Comparison of ENCODE assay signal across 11 mouse cellular contexts in the genomic region with DNA sequence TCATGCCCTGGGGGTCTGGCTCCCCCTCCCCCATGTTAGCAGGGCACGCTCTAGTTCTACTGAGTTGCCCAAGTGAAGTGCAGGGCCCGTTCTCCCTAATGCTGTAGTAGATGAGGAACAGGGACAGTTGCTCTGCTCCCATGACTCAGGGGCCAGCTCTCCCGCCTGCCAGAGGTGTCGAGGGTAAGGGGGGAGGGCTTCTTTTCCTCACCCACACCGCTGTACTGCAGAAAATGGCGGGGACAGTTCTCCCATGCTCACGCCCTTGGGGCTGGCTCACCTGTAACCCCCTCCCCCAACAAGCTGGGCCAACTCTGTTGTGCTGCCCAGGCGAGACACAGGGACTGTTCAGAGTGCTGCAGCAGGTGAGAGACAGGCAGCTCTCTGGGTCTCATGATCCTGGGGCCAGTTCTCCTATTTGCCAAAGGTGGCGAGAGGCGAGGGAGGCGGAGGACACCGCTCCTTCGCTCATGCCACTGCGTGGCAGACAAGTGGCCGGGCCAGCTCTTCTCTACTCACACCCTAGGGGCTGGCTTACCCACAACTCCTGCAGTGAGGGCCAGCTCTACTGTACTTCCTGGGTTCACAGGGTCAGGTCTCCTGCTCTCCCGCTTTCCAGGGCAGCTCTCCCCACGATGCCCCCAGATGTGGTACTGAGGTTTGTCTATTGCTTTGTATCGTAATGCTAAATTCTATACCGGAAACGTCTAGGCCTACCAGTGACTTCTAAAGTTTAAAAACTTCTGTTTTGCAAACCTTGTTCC. TPM values are rescaled to one million over a fixed set of nuclear protein-coding genes. Genes with fewer than 3 reads are reported as not detected.
DNase-seq lines count a peak whose midpoint lies in the region; ATAC-seq and TF ChIP-seq lines count a peak whose summit lies in the region.
"Had no signal": no experiment of that assay in that cellular context is flagged by ENCODE, and none has a peak within 500 bp of the region (broad histone marks: within the 10 kb centered on the region; RNA-seq: fewer than 3 reads in every experiment).

No protein-coding gene starts in this region.

- no peak for TF ChIP-seq POLR2A in lung, adult 2 months (IDR thresholded peaks at IDR 0.05; ENCODE audit: borderline replicate concordance, extremely low read depth, low read depth, low read length)
- no peak for TF ChIP-seq POLR2A in small intestine, adult 2 months (IDR thresholded peaks at IDR 0.05; ENCODE audit: low read depth, low read length)

- H3K27ac ChIP-seq in forebrain, embryonic 10.5 days, result no peak overlapping the region
- no peak overlapping the region for H3K27ac ChIP-seq in forebrain, postnatal 0 days (ENCODE audit: low read depth, low read length)
- no peak overlapping the region for H3K27ac ChIP-seq in lung, embryonic 16.5 days (ENCODE audit: low read length)
- no peak overlapping the region for H3K27ac ChIP-seq in small intestine, adult 2 months (ENCODE audit: insufficient read depth, low read depth, low read length)
- H3K27ac ChIP-seq in layer of hippocampus, adult 2 months, result no peak overlapping the region

- no peaks in the 10 kb centered on the region for H3K9me3 ChIP-seq in forebrain, embryonic 10.5 days
- no peaks in the 10 kb centered on the region for H3K9me3 ChIP-seq in forebrain, postnatal 0 days (ENCODE audit: low read length)
- H3K9me3 ChIP-seq in lung, embryonic 16.5 days (ENCODE audit: control insufficient read depth, low read length), result no peaks in the 10 kb centered on the region

- no peak overlapping the region for H3K9ac ChIP-seq in forebrain, postnatal 0 days
- H3K9ac ChIP-seq in lung, embryonic 16.5 days (ENCODE audit: low read length), result no peak overlapping the region

- 83% methylated on average over 20 of the region's 20 CpGs for WGBS in forebrain, embryonic 10.5 days
- 88% methylated on average over 20 of the region's 20 CpGs for WGBS in forebrain, postnatal 0 days
- 73% methylated on average over 20 of the region's 20 CpGs for WGBS in lung, embryonic 16.5 days
- WGBS in lung, adult 2 months, result 81% methylated on average over 20 of the region's 20 CpGs
- WGBS in small intestine, adult 2 months, result 78% methylated on average over 20 of the region's 20 CpGs

- no peak overlapping the region for H3K4me2 ChIP-seq in forebrain, postnatal 0 days (ENCODE audit: low read depth)
- 0 out of 2 replicates have a peak overlapping the region, but pooled peaks have one; percentile 8 for H3K4me2 ChIP-seq in lung, embryonic 16.5 days (ENCODE audit: low read depth, low read length)

- H3K36me3 ChIP-seq in forebrain, embryonic 10.5 days (replicated peaks), result no peaks in the 10 kb centered on the region
- H3K36me3 ChIP-seq in forebrain, postnatal 0 days (ENCODE audit: insufficient read depth), result no peaks in the 10 kb centered on the region
- H3K36me3 ChIP-seq in lung, embryonic 16.5 days (ENCODE audit: control insufficient read depth, insufficient read depth, low read length), result no peaks in the 10 kb centered on the region
- H3K36me3 ChIP-seq in small intestine, adult 2 months (ENCODE audit: control insufficient read depth, insufficient read depth, low read length), result no peaks in the 10 kb centered on the region

- 0 out of 2 replicates have a peak, but pooled peaks cover 6% of the 10 kb centered on the region for H3K4me1 ChIP-seq in forebrain, embryonic 10.5 days
- no peaks in the 10 kb centered on the region for H3K4me1 ChIP-seq in forebrain, postnatal 0 days (ENCODE audit: insufficient read depth)
- H3K4me1 ChIP-seq in lung, embryonic 16.5 days (replicated peaks; ENCODE audit: control insufficient read depth, insufficient read depth, low read length), result no peaks in the 10 kb centered on the region
- no peaks in the 10 kb centered on the region for H3K4me1 ChIP-seq in lung, adult 2 months (ENCODE audit: control insufficient read depth, insufficient read depth, low read length)
- H3K4me1 ChIP-seq in small intestine, adult 2 months (ENCODE audit: control insufficient read depth, insufficient read depth, insufficient read length, low read length), result no peaks in the 10 kb centered on the region

- H3K4me3 ChIP-seq in forebrain, embryonic 10.5 days, result 0 out of 2 replicates have a peak overlapping the region, but pooled peaks have one; percentile 7
- H3K4me3 ChIP-seq in forebrain, postnatal 0 days (ENCODE audit: low read depth, low read length), result no peak overlapping the region
- H3K4me3 ChIP-seq in lung, embryonic 16.5 days (ENCODE audit: low read length), result no peak overlapping the region; the same call in 1 of the 2 replicates
- H3K4me3 ChIP-seq in lung, adult 2 months (replicated peaks; ENCODE audit: extremely low read depth, low read depth, low read length), result no peak overlapping the region
- peak overlapping the region; percentile 39 for H3K4me3 ChIP-seq in small intestine, adult 2 months (ENCODE audit: low read depth, low read length)
- H3K4me3 ChIP-seq in layer of hippocampus, adult 2 months, result no peak overlapping the region

- DNase-seq in forebrain, embryonic 10.5 days (ENCODE audit: extremely low spot score, low spot score), result no peak
- DNase-seq in forebrain, postnatal 0 days, result no peak
- DNase-seq in lung, adult 2 months, result no peak
- DNase-seq in induced T-regulatory cell, adult 2 months (ENCODE audit: low read depth), result peak; percentile 16
- no peak for DNase-seq in left cerebral cortex, adult 11 months (ENCODE audit: low spot score)
- no peak for DNase-seq in layer of hippocampus, adult 2 months (ENCODE audit: low spot score in 2 of 2)
- DNase-seq: embryo, embryonic 11 days; heart, postnatal 36 days; kidney, postnatal 25 days had no signal

- no peak for ATAC-seq in forebrain, postnatal 0 days
- ATAC-seq in lung, embryonic 16.5 days (ENCODE audit: low read depth), result no peak

- H3K27me3 ChIP-seq in forebrain, embryonic 10.5 days (ENCODE audit: poor library complexity, severe bottlenecking), result no peaks in the 10 kb centered on the region
- H3K27me3 ChIP-seq in forebrain, postnatal 0 days (ENCODE audit: insufficient read depth, low read length), result no peaks in the 10 kb centered on the region
- no peaks in the 10 kb centered on the region for H3K27me3 ChIP-seq in lung, embryonic 16.5 days (ENCODE audit: control insufficient read depth, insufficient read depth, low read depth, low read length)
- H3K27me3 ChIP-seq in small intestine, adult 2 months (ENCODE audit: control insufficient read depth, insufficient read depth, low read length), result no peaks in the 10 kb centered on the region

- TF ChIP-seq CTCF in forebrain, postnatal 0 days (IDR thresholded peaks at IDR 0.05; ENCODE audit: low read depth), result no peak
- no peak for TF ChIP-seq CTCF in lung, adult 2 months (IDR thresholded peaks at IDR 0.05; ENCODE audit: insufficient read depth, low read length)
- TF ChIP-seq CTCF in small intestine, adult 2 months (IDR thresholded peaks at IDR 0.05; ENCODE audit: extremely low read depth, insufficient read length, insufficient replicate concordance, low read depth, low read length), result no peak
- no peak for TF ChIP-seq CTCF in layer of hippocampus, adult 2 months (conservative IDR thresholded peaks at IDR 0.05)

RNA-seq across cellular contexts. Expression of a gene that starts 7.9 kb away (rescaled TPM):
- 14.9 and 15.9 TPM in 2 replicates for polyA plus RNA-seq in forebrain, embryonic 10.5 days (2016; fragmentation: Nextera tagmentation; extraction: Ambion mirVana)
- total RNA-seq in forebrain, postnatal 0 days (2014; rRNA removed), result 9.5 and 16.9 TPM in 2 replicates
- polyA plus RNA-seq in forebrain, postnatal 0 days (2015; fragmentation: Nextera tagmentation; extraction: Ambion mirVana), result 7.9 and 12.3 TPM in 2 replicates
- 1.4 and 1.6 TPM in 2 replicates for polyA plus RNA-seq in lung, embryonic 16.5 days (2015; fragmentation: Nextera tagmentation; extraction: Ambion mirVana)
- polyA plus RNA-seq in lung, adult 2 months (2012; rRNA removed), result 5.0 TPM in 2 replicates
- polyA plus RNA-seq in small intestine, adult 2 months (2012; rRNA removed), result 3.8 and 4.4 TPM in 2 replicates
- total RNA-seq in layer of hippocampus, adult 2 months (2021), result 1 to 10 TPM; 7.6 to 8.0 TPM

RNA-seq across cellular contexts. Expression of a gene that starts 50.2 kb away (rescaled TPM):
- 0.60 and 0.79 TPM in 2 replicates for polyA plus RNA-seq in forebrain, embryonic 10.5 days (2016; fragmentation: Nextera tagmentation; extraction: Ambion mirVana)
- total RNA-seq in forebrain, postnatal 0 days (2014; rRNA removed), result not detected in 2 replicates
- not detected in 2 replicates for polyA plus RNA-seq in forebrain, postnatal 0 days (2015; fragmentation: Nextera tagmentation; extraction: Ambion mirVana)
- polyA plus RNA-seq in lung, embryonic 16.5 days (2015; fragmentation: Nextera tagmentation; extraction: Ambion mirVana), result 0.80 and 1.4 TPM in 2 replicates
- polyA plus RNA-seq in lung, adult 2 months (2012; rRNA removed), result 0.11 and 0.50 TPM in 2 replicates
- polyA plus RNA-seq in small intestine, adult 2 months (2012; rRNA removed), result not detected in 2 replicates
- not detected for total RNA-seq in layer of hippocampus, adult 2 months (2021)
- total RNA-seq: heart, postnatal 36 days had no signal

Comparison
In these comparisons a context has a peak if more than half of its experiments do, and no peak if none do; other contexts are left out.
1. H3K4me3 ChIP-seq: peak in forebrain, embryonic 10.5 days (single experiment) and small intestine, adult 2 months (single experiment); none in forebrain, postnatal 0 days (single experiment), lung, embryonic 16.5 days (single experiment), lung, adult 2 months (single experiment) and layer of hippocampus, adult 2 months (single experiment).